Mouse (Mus musculus): ENCODE results near the gene Cdc6. TPM values are rescaled to one million over a fixed set of nuclear protein-coding genes. Genes with fewer than 3 reads are reported as not detected.
"Not testable (repeated sequence)": the region's sequence is repeated elsewhere in the genome, so short reads cannot be mapped to it uniquely, and the experiment has no call there.

The Cdc6 gene
- total RNA-seq, 1 experiment from 2014 or later = 0.67 TPM

DNA sequence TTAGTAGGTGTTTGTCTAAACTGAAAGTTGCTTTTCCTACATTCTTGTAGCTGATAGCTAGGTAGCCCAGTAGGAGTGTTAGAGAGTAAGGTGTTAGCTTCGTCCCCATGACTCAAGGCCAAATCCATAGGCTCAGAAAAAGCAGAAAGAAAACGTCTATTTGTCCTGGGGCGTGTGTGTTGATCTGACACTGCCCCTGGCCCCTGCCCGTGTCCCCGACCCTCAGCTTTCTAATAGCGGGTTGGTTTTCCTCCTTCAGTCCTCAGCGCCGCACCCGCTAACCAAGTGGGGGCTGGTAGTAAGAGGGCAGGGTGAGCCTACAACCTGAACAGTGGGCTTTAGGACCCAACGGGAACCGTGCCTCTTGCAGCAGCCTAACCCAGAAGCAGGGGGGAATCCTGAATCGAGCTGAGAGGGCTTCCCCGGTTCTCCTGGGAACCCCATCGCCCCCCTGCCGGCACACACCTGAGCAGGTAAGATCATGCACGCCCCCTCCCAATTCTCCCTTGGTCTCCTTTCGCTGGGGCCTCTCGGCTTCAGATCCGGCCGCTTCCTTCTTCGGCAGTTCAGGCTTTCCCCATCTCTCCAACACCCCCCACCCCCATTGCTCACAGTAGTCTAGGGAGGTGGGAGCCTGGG is 20.0 kb downstream of the Cdc6 start, which contains the start of gene Rara:
Gene Rara, plus strand, starts transcription at position 381 of the 639 bp plus-strand sequence.
- 0 out of 2 replicates have a peak, but pooled peaks have one; percentile 1 for ATAC-seq (replicated peaks; ENCODE audit: insufficient number of reproducible peaks, low FRiP score, low TSS enrichment, poor library complexity, severe bottlenecking)

GRCm38 (mm10) chr11:98928186-98928893 is 20.7 kb downstream of the Cdc6 start:
- no peak for ATAC-seq (replicated peaks; ENCODE audit: insufficient number of reproducible peaks, low FRiP score, low TSS enrichment, poor library complexity, severe bottlenecking)

DNA sequence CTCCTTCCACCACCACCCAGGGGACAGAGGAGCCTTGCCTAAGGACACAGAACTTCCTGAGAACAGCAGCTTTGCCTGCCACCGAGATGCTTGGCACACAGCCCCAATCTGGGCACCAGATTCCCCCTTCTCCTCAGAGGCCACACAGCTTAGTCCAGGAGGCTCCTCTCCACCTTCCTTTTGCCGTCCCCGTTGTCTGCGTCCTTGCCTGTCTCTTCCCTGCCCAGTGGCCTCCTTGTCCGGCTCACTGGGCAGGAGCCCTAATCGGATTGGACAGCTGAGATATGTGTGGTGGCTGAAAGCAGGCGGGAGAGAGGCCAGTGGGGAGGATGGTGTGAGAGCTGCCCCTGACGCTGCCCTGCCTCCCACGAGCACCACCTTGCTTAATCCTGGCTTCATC is 21.9 kb downstream of the Cdc6 start:
- ATAC-seq (replicated peaks; ENCODE audit: insufficient number of reproducible peaks, low FRiP score, low TSS enrichment, poor library complexity, severe bottlenecking) = no peak

GRCm38 (mm10) chr11:98930127-98930601 is 22.6 kb downstream of the Cdc6 start:
- ATAC-seq (replicated peaks; ENCODE audit: insufficient number of reproducible peaks, low FRiP score, low TSS enrichment, poor library complexity, severe bottlenecking) = no peak

GRCm38 (mm10) chr11:98930773-98931512 is 23.3 kb downstream of the Cdc6 start:
- ATAC-seq (replicated peaks; ENCODE audit: insufficient number of reproducible peaks, low FRiP score, low TSS enrichment, poor library complexity, severe bottlenecking) = no peak

DNA sequence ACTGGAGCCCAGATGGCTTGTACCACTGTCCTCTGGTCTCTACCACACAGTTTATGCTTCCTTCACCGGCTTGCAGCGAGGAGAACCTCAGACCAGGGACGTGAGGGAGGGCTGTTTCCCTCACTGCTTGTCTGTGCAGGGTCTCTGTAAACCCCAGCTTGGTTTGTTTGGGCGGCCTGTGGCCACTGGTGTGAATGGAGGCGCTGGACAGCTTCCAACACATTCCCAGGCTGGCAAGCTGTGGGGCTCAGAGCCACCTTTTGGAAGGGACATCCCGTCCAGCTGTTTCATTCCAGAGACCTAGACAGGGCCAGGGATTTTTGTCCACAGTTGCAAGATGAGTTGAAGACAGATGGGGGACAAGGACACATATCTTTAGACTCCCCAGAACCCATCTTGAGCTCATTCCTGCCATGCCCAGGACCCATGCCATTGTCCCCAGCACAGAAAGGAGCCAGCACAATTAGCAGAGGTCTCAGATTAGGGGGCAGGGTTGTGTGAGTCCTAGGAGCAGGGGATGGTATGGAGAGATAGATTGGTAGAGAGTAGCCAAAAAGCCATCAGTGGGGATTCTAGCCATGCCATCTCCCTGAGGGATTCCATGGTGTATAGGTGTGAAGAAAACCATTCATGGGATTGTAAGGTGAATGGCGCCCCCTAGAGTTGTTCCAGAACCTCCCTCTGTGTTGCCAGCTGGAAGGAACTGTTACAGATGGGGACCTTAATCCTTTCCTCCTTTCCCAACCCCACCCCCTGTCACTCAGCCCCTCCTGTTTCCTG is 24.1 kb downstream of the Cdc6 start:
- no peak for ATAC-seq (replicated peaks; ENCODE audit: insufficient number of reproducible peaks, low FRiP score, low TSS enrichment, poor library complexity, severe bottlenecking)

GRCm38 (mm10) chr11:98932293-98933091 is 24.9 kb downstream of the Cdc6 start:
- no peak for ATAC-seq (replicated peaks; ENCODE audit: insufficient number of reproducible peaks, low FRiP score, low TSS enrichment, poor library complexity, severe bottlenecking)

DNA sequence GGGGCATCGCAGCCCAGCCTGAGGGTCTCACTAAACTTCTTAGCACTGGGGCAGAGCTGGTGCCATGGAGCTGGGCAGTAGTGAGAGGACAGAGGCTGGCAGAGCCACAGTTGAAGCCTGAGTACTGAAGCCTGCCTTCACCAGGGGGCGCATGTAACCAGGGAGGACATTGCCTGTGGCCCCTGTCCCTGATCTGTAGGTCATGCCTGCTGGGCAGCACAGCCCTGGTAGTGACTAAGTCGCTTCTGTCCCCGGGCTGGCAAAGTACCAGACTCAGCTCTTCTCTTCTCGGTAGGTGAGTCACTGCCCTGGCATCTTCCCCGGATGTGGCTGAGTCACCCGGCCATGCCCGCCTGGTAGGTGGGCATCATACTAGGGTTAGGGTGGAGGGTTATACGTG is 25.6 kb downstream of the Cdc6 start:
- peak; percentile 63 for ATAC-seq (replicated peaks; ENCODE audit: insufficient number of reproducible peaks, low FRiP score, low TSS enrichment, poor library complexity, severe bottlenecking)

- not testable (repeated sequence) for ATAC-seq (replicated peaks; ENCODE audit: insufficient number of reproducible peaks, low FRiP score, low TSS enrichment, poor library complexity, severe bottlenecking)
These were observed 26.2 kb downstream of the Cdc6 start for GRCm38 (mm10) chr11:98933847-98934246.

DNA sequence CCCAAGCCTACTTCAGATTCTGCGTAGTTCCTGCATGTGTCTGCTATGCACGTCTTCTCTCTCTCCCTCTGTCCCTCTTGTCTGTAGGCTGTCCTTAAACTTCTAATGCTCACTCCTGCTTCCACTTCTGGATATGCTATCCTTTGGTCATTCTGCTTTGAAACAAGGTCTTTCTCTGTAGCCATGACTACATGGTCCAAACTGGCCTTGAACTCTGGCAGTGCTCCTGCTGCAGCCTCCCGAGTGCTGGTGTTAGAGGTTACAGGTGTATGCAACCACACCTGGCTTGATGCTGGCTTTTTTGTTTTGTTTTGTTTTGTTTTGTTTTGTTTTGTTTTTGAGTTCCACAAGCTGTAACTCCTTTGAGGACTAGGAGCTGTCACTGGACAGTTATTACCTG is 26.8 kb downstream of the Cdc6 start:
- ATAC-seq (replicated peaks; ENCODE audit: insufficient number of reproducible peaks, low FRiP score, low TSS enrichment, poor library complexity, severe bottlenecking) = no peak

DNA sequence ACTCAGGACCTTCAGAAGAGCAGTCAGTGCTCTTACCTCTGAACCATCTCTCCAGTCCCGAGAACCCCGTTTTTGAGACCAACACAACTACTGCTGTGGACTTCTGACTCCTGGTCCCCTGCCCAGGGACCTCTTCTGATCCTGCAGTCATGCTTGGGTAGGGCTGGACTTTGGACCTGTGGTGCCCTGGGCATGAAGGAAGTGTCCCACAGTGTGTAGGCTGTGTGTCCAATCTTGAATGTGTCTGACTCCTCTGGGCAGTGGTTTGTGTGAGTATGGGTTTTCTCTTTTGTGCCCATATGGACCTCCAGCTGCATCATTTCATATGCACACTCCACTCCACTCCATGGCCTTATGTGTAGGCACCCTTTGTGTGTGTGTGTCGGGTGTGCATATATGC is 27.5 kb downstream of the Cdc6 start:
- no peak for ATAC-seq (replicated peaks; ENCODE audit: insufficient number of reproducible peaks, low FRiP score, low TSS enrichment, poor library complexity, severe bottlenecking)

DNA sequence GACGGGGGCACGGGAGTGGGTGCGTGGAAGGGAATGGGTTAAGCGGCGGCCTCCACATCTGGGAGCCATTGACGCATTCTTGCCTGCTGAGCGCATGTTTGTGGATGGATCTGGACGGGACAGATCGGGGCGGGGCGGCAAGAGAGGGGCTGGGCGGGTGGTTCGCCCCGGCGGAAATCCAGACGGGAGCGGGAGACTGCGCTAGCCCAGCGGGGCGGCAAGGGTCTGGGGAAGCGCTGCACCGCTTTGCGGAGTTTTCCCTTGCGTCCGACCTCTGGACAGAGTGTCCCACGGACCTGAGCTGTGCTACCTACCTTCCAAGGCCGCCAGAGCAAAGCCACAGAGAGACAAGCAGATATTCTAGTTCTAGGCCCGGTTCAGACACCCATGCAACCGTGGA is 28.6 kb downstream of the Cdc6 start:
- no peak for ATAC-seq (replicated peaks; ENCODE audit: insufficient number of reproducible peaks, low FRiP score, low TSS enrichment, poor library complexity, severe bottlenecking)

DNA sequence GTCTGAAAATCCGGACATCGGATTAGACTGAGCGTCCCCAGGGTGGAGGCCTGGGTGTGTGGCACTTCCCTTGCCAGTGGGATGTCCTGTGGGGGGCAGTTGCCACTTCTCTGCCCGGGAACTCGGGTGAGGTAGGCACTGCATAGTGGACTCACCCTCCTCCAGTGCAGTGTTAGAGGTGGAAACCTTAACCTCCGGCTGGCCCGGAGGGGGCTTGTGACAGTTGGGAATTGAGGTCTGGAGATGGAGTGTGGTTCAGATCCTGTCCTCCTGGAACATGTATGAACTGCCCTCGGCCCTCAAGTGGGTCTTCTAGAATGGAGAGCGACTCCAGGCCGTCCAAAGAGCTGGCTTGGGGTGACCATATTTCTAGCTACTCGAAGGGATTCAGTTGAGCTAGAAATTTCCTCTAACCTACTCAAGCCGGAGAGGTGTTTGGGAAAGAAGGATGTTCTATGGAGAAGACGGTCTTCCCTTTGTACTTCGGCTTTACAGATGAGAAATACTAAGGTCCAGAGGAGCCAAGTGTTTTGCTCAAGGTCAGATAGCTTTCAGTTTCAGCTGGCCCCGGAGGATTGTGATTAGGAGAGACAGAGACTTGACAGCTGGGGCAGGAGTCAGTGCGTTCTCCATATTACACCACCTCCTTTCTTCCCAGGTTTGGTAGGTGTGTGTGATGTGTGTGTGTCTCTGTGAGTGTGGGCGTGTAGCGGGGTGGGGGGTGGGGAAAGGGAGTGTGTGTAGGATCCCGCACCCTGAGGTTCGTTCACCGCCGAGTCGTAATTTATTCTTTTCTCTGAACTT is 29.2 kb downstream of the Cdc6 start:
- no peak for ATAC-seq (replicated peaks; ENCODE audit: insufficient number of reproducible peaks, low FRiP score, low TSS enrichment, poor library complexity, severe bottlenecking)

- peak; percentile 49 for ATAC-seq (replicated peaks; ENCODE audit: insufficient number of reproducible peaks, low FRiP score, low TSS enrichment, poor library complexity, severe bottlenecking)
These were observed 29.9 kb downstream of the Cdc6 start for GRCm38 (mm10) chr11:98937410-98937913.

- no peak for ATAC-seq (replicated peaks; ENCODE audit: insufficient number of reproducible peaks, low FRiP score, low TSS enrichment, poor library complexity, severe bottlenecking)
These were observed 30.5 kb downstream of the Cdc6 start for GRCm38 (mm10) chr11:98937914-98938694.

DNA sequence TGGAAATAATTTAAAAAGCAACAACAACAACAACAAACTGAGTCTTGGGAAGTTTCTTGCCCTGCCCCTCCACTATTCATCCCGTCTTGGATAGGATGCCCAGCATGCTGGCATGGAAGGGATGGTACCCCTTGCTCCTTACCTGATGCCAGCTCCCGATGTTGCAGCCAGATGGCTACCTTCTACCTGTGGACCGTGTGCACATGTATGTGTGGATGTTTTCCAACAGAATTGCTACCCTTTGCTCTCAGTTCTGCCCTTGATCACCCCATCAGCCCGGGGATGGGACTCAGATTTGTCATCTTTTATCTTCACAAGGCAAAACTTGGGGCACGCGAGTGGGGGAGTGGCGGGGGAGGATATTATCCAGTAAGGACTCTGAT is 31.1 kb downstream of the Cdc6 start:
- ATAC-seq (replicated peaks; ENCODE audit: insufficient number of reproducible peaks, low FRiP score, low TSS enrichment, poor library complexity, severe bottlenecking) = no peak

Measured in monocyte, adult 5-6 weeks (primary cell).